Mouse (Mus musculus): ENCODE results near the gene Ttc6.
A peak's percentile ranks its signal among the peaks of the same experiment; 100 is the strongest.

The Ttc6 gene

GRCm38 (mm10) chr12:57563909-57564308 is at the start of gene Ttc6:
Gene Ttc6, plus strand, starts transcription at chr12:57564113.
- DNase-seq, result no peak

- no peak for DNase-seq
These were observed 49.4 kb upstream of the Ttc6 start for GRCm38 (mm10) chr12:57514552-57514951.

GRCm38 (mm10) chr12:57515702-57516377 is 48.1 kb upstream of the Ttc6 start:
- DNase-seq, result no peak

GRCm38 (mm10) chr12:57528335-57528734 is 35.6 kb upstream of the Ttc6 start:
- no peak for DNase-seq

- DNase-seq, result no peak
These were observed 33.4 kb upstream of the Ttc6 start for GRCm38 (mm10) chr12:57530474-57530873.

GRCm38 (mm10) chr12:57534517-57534878 is 29.4 kb upstream of the Ttc6 start:
- DNase-seq, result no peak

- DNase-seq, result no peak
These were observed 28.9 kb upstream of the Ttc6 start for GRCm38 (mm10) chr12:57534879-57535611.

- DNase-seq, result no peak
These were observed 27.6 kb upstream of the Ttc6 start for GRCm38 (mm10) chr12:57536056-57536908.

GRCm38 (mm10) chr12:57536909-57537670 is 26.8 kb upstream of the Ttc6 start:
- DNase-seq, result no peak

GRCm38 (mm10) chr12:57537791-57538587 is 25.9 kb upstream of the Ttc6 start:
- DNase-seq, result no peak

GRCm38 (mm10) chr12:57538588-57539550 is 25.0 kb upstream of the Ttc6 start:
- no peak for DNase-seq

- DNase-seq, result no peak
These were observed 24.3 kb upstream of the Ttc6 start for GRCm38 (mm10) chr12:57539551-57539985.

GRCm38 (mm10) chr12:57541118-57541517 is 22.8 kb upstream of the Ttc6 start:
- DNase-seq, result no peak

- no peak for DNase-seq
These were observed 21.8 kb upstream of the Ttc6 start for GRCm38 (mm10) chr12:57541931-57542745.

- DNase-seq, result no peak
These were observed 20.9 kb upstream of the Ttc6 start for GRCm38 (mm10) chr12:57542746-57543626.

GRCm38 (mm10) chr12:57543627-57543991 is 20.3 kb upstream of the Ttc6 start:
- DNase-seq, result no peak

GRCm38 (mm10) chr12:57544641-57545370 is 19.1 kb upstream of the Ttc6 start:
- DNase-seq, result peak; percentile 50
